Mouse (Mus musculus): ENCODE measurements around the gene Adig. TPM values are rescaled to one million over a fixed set of nuclear protein-coding genes. Genes with fewer than 3 reads are reported as not detected.
A peak's percentile ranks its signal among the peaks of the same experiment; 100 is the strongest.

The Adig gene
- polyA plus RNA-seq, 1 experiment from 2014 or later, result not detected

DNA sequence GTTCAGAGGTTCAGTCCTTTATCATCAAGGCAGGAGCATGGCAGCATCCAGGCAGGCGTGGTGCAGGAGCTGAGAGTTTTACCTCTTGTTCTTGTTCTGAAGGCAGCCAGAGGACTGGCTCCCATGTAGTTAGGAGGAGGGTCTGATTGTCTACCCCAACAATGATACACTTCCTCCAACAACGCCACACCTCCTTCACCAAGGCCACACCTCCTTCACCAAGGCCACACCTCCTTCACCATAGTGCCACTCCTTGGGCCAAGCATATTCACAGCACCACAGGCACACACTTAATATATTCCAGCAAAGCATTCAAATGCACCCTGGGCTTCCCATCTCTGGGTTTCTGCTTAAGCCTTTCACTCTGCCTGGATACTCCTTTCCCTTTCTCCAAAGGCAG is 42.9 kb downstream of the Adig start:
- no peak overlapping the region for H3K9ac ChIP-seq
- H3K27ac ChIP-seq, result no peak overlapping the region
- no peaks in the 10 kb centered on the region for H3K9me3 ChIP-seq (replicated peaks)
- H3K27me3 ChIP-seq, result peaks cover 25% of the 10 kb centered on the region; the same call in 1 of the 2 replicates
- no peaks in the 10 kb centered on the region for H3K4me1 ChIP-seq (replicated peaks)
- H3K4me2 ChIP-seq, result no peak overlapping the region
- DNase-seq, result no peak
- no peak for ATAC-seq (ENCODE audit: low read depth)
- H3K36me3 ChIP-seq, result no peaks in the 10 kb centered on the region
- WGBS (ENCODE audit: insufficient replicate concordance), result 47% methylated on average over 2 of the region's 2 CpGs
- H3K4me3 ChIP-seq (replicated peaks), result no peak overlapping the region

DNA sequence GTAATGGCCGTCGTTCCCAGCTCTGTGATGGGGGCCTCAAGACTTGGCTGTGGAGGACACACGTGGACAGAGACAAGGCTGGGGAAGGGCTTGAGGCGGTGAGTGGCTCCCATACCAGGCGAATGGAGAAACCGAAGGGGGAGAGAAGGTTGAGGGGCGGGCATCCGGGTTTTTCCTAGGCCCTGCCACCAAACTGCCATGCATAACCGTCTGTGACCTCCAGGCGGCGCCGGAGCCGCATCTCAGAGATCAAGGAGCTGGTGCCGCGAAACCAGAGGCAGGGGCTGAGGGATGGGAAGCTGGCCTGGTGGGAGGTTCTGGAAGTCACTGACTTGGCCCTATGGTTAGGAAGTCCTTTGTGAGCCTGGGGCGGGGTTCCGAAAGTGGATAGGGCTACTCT is 44.3 kb downstream of the Adig start:
- Histone ChIP-seq H3K36me3 (no peaks in the 10 kb centered on the region), H3K4me3 (replicated peaks) (no peak overlapping the region), H3K4me2 (no peak overlapping the region), H3K4me1 (replicated peaks) (no peaks in the 10 kb centered on the region), H3K27ac (no peak overlapping the region), H3K9ac (no peak overlapping the region), H3K27me3 (peaks cover 27% of the 10 kb centered on the region; the same call in 1 of the 2 replicates), H3K9me3 (replicated peaks) (no peaks in the 10 kb centered on the region)
- 5% methylated on average over 17 of the region's 17 CpGs for WGBS (ENCODE audit: insufficient replicate concordance)
- DNase-seq, result peak; percentile 33
- ATAC-seq (ENCODE audit: low read depth), result no peak

GRCm38 (mm10) chr2:158550067-158550466 is 47.7 kb downstream of the Adig start:
- H3K9ac ChIP-seq, result no peak overlapping the region
- H3K4me3 ChIP-seq (replicated peaks), result no peak overlapping the region
- no peak for ATAC-seq (ENCODE audit: low read depth)
- no peaks in the 10 kb centered on the region for H3K4me1 ChIP-seq (replicated peaks)
- H3K9me3 ChIP-seq (replicated peaks), result no peaks in the 10 kb centered on the region
- no peaks in the 10 kb centered on the region for H3K36me3 ChIP-seq
- H3K4me2 ChIP-seq, result no peak overlapping the region
- 3% methylated on average over 3 of the region's 3 CpGs for WGBS (ENCODE audit: insufficient replicate concordance)
- H3K27me3 ChIP-seq, result peaks cover 41% of the 10 kb centered on the region
- H3K27ac ChIP-seq, result no peak overlapping the region
- DNase-seq, result peak; percentile 38

DNA sequence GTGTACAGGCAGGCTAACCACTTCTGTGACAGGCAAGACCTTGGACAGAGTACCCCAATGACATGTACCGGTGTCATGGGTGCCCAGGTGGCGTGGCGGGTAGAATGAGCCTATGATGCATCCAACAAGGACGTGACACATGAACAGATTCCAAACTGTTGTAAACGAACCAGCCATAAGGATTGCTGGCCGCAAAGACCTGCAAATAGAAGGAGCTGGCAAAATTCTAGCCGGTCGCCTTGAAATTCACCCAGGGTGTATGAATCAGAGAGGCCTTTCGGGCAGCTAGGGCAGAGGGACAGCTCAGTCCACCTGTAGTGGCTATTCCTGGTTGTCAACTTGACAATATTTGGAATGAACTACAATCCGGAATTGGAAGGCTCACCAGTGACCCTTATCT is 52.0 kb downstream of the Adig start:
- H3K36me3 ChIP-seq, result no peaks in the 10 kb centered on the region
- ATAC-seq (ENCODE audit: low read depth) (no peak), DNase-seq (no peak)
- H3K4me1 ChIP-seq (replicated peaks), result peaks cover 8% of the 10 kb centered on the region
- no peak overlapping the region for H3K27ac ChIP-seq
- H3K9ac ChIP-seq, result no peak overlapping the region
- peaks cover 38% of the 10 kb centered on the region for H3K27me3 ChIP-seq
- no peak overlapping the region for H3K4me2 ChIP-seq
- H3K9me3 ChIP-seq (replicated peaks), result no peaks in the 10 kb centered on the region
- 14% methylated on average over 10 of the region's 10 CpGs for WGBS (ENCODE audit: insufficient replicate concordance)
- no peak overlapping the region for H3K4me3 ChIP-seq (replicated peaks)

GRCm38 (mm10) chr2:158555252-158555651 is 52.8 kb downstream of the Adig start:
- 3% methylated on average over 7 of the region's 7 CpGs for WGBS (ENCODE audit: insufficient replicate concordance)
- ATAC-seq (ENCODE audit: low read depth) (no peak), DNase-seq (no peak)
- peak overlapping the region; percentile 50; the same call in 1 of the 2 replicates for H3K4me2 ChIP-seq
- peaks cover 8% of the 10 kb centered on the region for H3K4me1 ChIP-seq (replicated peaks)
- H3K27me3 ChIP-seq, result peaks cover 36% of the 10 kb centered on the region
- H3K9ac ChIP-seq, result no peak overlapping the region
- H3K27ac ChIP-seq, result no peak overlapping the region
- no peaks in the 10 kb centered on the region for H3K36me3 ChIP-seq
- H3K9me3 ChIP-seq (replicated peaks), result no peaks in the 10 kb centered on the region
- H3K4me3 ChIP-seq (replicated peaks), result no peak overlapping the region

DNA sequence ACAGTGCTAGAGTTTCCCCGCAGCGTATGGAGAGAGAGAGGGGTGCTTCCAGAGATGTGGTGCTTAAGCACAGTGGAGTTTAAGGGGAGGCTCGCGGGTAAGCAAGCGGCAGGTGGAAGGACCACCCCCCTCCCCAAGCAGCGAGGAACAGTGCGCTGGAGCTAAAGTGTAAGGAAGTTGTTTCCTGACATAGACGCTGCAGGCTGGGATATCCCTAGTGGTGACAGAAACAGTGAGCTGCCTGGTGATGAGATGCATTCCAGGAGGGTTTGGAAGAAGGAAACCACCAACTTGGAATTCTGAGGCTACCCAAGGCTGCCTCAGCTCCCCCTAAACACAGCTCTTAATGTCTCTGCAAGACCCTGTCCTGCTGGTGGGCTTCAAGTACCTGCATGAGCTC is 53.4 kb downstream of the Adig start:
- Histone ChIP-seq H3K9ac (no peak overlapping the region), H3K4me3 (replicated peaks) (peak overlapping the region; percentile 10; the same call in 1 of the 2 replicates), H3K36me3 (no peaks in the 10 kb centered on the region), H3K27me3 (peaks cover 37% of the 10 kb centered on the region), H3K9me3 (replicated peaks) (no peaks in the 10 kb centered on the region), H3K27ac (no peak overlapping the region), H3K4me1 (replicated peaks) (peaks cover 8% of the 10 kb centered on the region), H3K4me2 (peak overlapping the region; percentile 50)
- WGBS (ENCODE audit: insufficient replicate concordance), result 5% methylated on average over 8 of the region's 8 CpGs
- DNase-seq (no peak), ATAC-seq (ENCODE audit: low read depth) (no peak)

GRCm38 (mm10) chr2:158556225-158556624 is 53.8 kb downstream of the Adig start:
- H3K4me1 ChIP-seq (replicated peaks), result peaks cover 8% of the 10 kb centered on the region
- H3K4me3 ChIP-seq (replicated peaks), result peak overlapping the region; percentile 10; the same call in 1 of the 2 replicates
- H3K9me3 ChIP-seq (replicated peaks), result no peaks in the 10 kb centered on the region
- H3K27me3 ChIP-seq, result peaks cover 41% of the 10 kb centered on the region
- no peak for ATAC-seq (ENCODE audit: low read depth)
- no peak overlapping the region for H3K9ac ChIP-seq
- H3K27ac ChIP-seq, result no peak overlapping the region
- H3K36me3 ChIP-seq, result no peaks in the 10 kb centered on the region
- DNase-seq, result peak; percentile 29
- 1% methylated on average over 20 of the region's 20 CpGs for WGBS (ENCODE audit: insufficient replicate concordance)
- peak overlapping the region; percentile 50 for H3K4me2 ChIP-seq

DNA sequence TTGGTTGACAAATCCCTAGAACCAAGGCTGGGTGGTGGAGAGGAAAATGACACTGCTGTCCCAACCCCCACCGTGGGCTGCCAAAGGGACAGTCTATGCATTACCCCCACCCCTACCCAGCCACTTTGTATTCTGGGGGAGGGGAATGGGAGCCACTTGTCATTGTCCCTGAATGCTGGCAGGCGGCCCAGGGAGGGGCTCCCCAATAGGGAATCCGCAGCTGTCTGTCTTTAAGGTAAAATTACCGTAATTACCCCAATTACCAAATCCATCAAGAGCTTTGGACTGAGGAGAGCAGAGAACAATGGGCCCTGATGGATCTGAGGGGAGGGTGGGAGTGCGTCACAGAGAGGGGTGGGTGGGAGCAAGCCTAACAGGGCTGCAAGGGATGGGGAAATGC is 54.3 kb downstream of the Adig start:
- no peak overlapping the region for H3K27ac ChIP-seq
- no peaks in the 10 kb centered on the region for H3K9me3 ChIP-seq (replicated peaks)
- no peak overlapping the region for H3K4me2 ChIP-seq
- H3K27me3 ChIP-seq, result peaks cover 41% of the 10 kb centered on the region
- no peaks in the 10 kb centered on the region for H3K36me3 ChIP-seq
- no peak overlapping the region for H3K9ac ChIP-seq
- WGBS (ENCODE audit: insufficient replicate concordance), result 16% methylated on average over 5 of the region's 5 CpGs
- ATAC-seq (ENCODE audit: low read depth) (no peak), DNase-seq (no peak)
- H3K4me3 ChIP-seq (replicated peaks), result no peak overlapping the region
- peaks cover 8% of the 10 kb centered on the region for H3K4me1 ChIP-seq (replicated peaks)

Other genes starting within 250 kb of the Adig start
- not detected in 2 replicates for gene Bpi, start 244.5 kb upstream of the Adig start, polyA plus RNA-seq (2015; fragmentation: Nextera tagmentation; extraction: Ambion mirVana)
- gene Lbp, start 196.1 kb upstream of the Adig start, polyA plus RNA-seq (2015; fragmentation: Nextera tagmentation; extraction: Ambion mirVana), result 16.3 and 22.9 TPM in 2 replicates
- gene Snhg11, start 127.0 kb upstream of the Adig start, polyA plus RNA-seq (2015; fragmentation: Nextera tagmentation; extraction: Ambion mirVana), result 1.4 and 1.5 TPM in 2 replicates
- 6.0 and 6.3 TPM in 2 replicates for gene Ralgapb, start 92.8 kb upstream of the Adig start, polyA plus RNA-seq (2015; fragmentation: Nextera tagmentation; extraction: Ambion mirVana)
- gene Arhgap40, start 10.2 kb downstream of the Adig start, polyA plus RNA-seq (2015; fragmentation: Nextera tagmentation; extraction: Ambion mirVana), result not detected in 2 replicates
- gene Slc32a1, start 108.2 kb downstream of the Adig start, polyA plus RNA-seq (2015; fragmentation: Nextera tagmentation; extraction: Ambion mirVana), result not detected in 2 replicates
- gene Actr5, start 122.3 kb downstream of the Adig start, polyA plus RNA-seq (2015; fragmentation: Nextera tagmentation; extraction: Ambion mirVana), result 5.4 and 6.3 TPM in 2 replicates
- gene Ppp1r16b, start 162.8 kb downstream of the Adig start, polyA plus RNA-seq (2015; fragmentation: Nextera tagmentation; extraction: Ambion mirVana), result 1.3 TPM in 2 replicates

Data from liver, embryonic 13.5 days (tissue).